Mouse (Mus musculus): ENCODE results near the gene Tnfrsf19. TPM values are rescaled to one million over a fixed set of nuclear protein-coding genes. Genes with fewer than 3 reads are reported as not detected.

Gene Tnfrsf19
- polyA plus RNA-seq, 1 experiment = 4.7 TPM

DNA sequence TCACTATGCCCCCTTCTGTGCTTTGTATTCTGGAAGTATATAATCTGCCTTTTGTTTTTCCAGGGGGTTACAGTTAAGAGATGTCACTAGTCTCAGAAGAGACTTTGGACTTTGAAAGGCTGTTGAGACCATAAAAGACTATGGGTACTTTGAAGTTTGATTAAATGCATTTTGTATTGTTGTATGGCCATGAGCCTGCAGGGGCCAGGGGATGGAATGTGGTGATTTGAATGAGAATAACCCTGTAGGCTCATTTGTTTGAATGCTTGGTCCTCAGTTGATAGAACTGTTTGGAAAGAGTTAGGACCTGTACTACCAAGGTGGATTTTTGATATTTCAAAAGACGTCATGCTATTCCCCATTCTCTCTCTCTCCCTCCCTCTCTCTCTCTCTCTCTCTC is 120.3 kb downstream of the Tnfrsf19 start:
- Histone ChIP-seq H3K27ac (ENCODE audit: insufficient read depth, low read depth, low read length) (no peak overlapping the region), H3K27me3 (ENCODE audit: control insufficient read depth, insufficient read depth, low read length) (no peaks in the 10 kb centered on the region), H3K36me3 (ENCODE audit: control insufficient read depth, insufficient read depth, low read length) (no peaks in the 10 kb centered on the region), H3K4me3 (ENCODE audit: low read depth, low read length) (no peak overlapping the region), H3K4me1 (ENCODE audit: control insufficient read depth, insufficient read depth, insufficient read length, low read length) (no peaks in the 10 kb centered on the region)
- TF ChIP-seq POLR2A (IDR thresholded peaks at IDR 0.05; ENCODE audit: low read depth, low read length) = no peak
- TF ChIP-seq CTCF (IDR thresholded peaks at IDR 0.05; ENCODE audit: extremely low read depth, insufficient read length, insufficient replicate concordance, low read depth, low read length) = no peak
- WGBS = 58% methylated on average over 1 of the region's 1 CpGs

DNA sequence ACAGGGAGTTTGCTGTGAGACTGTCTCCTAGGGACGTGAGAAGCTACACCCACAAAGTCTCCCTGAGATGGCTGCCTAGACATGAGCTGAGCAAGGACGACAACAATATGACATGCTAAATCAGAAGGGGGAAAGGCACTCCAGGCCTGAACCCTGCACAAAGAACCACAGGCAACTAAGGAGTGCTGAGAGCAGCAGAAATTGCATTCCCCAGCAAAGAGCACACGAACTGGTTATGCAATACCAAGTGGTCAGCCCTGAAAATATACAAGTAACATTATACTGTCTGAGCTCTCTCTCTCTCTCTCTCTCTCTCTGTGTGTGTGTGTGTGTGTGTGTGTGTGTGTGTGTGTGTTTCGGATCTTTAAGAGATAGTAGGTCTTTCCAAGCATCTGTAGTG is 129.6 kb downstream of the Tnfrsf19 start:
- TF ChIP-seq CTCF (IDR thresholded peaks at IDR 0.05; ENCODE audit: extremely low read depth, insufficient read length, insufficient replicate concordance, low read depth, low read length) = no peak
- TF ChIP-seq POLR2A (IDR thresholded peaks at IDR 0.05; ENCODE audit: low read depth, low read length) = no peak
- 70% methylated on average over 4 of the region's 4 CpGs for WGBS
- Histone ChIP-seq H3K36me3 (ENCODE audit: control insufficient read depth, insufficient read depth, low read length) (no peaks in the 10 kb centered on the region), H3K27me3 (ENCODE audit: control insufficient read depth, insufficient read depth, low read length) (no peaks in the 10 kb centered on the region), H3K4me3 (ENCODE audit: low read depth, low read length) (no peak overlapping the region), H3K27ac (ENCODE audit: insufficient read depth, low read depth, low read length) (no peak overlapping the region), H3K4me1 (ENCODE audit: control insufficient read depth, insufficient read depth, insufficient read length, low read length) (peaks cover 3% of the 10 kb centered on the region; the same call in 1 of the 2 replicates)

Other genes with a start within 250 kb of the Tnfrsf19 start
- gene Sacs, start 92.0 kb upstream of the Tnfrsf19 start, polyA plus RNA-seq (2012; rRNA removed) = 0.08 and 0.16 TPM in 2 replicates
- not detected in 2 replicates for gene Sgcg, start 212.0 kb upstream of the Tnfrsf19 start, polyA plus RNA-seq (2012; rRNA removed)

Measured in small intestine, adult 2 months (tissue).